Mouse (Mus musculus): Measurements from ENCODE around the gene Esp34. TPM values are rescaled to one million over a fixed set of nuclear protein-coding genes. Genes with fewer than 3 reads are reported as not detected.

The Esp34 gene
- polyA plus RNA-seq (2015; fragmentation: Nextera tagmentation; extraction: Ambion mirVana) = not detected in 2 replicates

- H3K4me2 ChIP-seq (replicated peaks) = no peak within 1 kb of the TSS
- peaks cover 18% of the 10 kb centered on the region; the same call in 1 of the 2 replicates for H3K9me3 ChIP-seq
- H3K27ac ChIP-seq (replicated peaks) = no peak within 1 kb of the TSS
- 90% methylated on average over 1 of the region's 1 CpGs for WGBS
- no peak for ATAC-seq (replicated peaks)
- H3K4me3 ChIP-seq = no peak within 1 kb of the TSS
- no peaks in the 10 kb centered on the region for H3K27me3 ChIP-seq
- no peak within 1 kb of the TSS for H3K9ac ChIP-seq (replicated peaks)
- H3K4me1 ChIP-seq = no peaks in the 10 kb centered on the region
- H3K36me3 ChIP-seq = no peaks in the 10 kb centered on the region
These were observed at the start of gene Esp34 for GRCm38 (mm10) chr17:38553892-38554291. TSS of gene Esp34 (plus strand) at chr17:38554192.

- WGBS = 70% methylated on average over 5 of the region's 5 CpGs
- no peaks in the 10 kb centered on the region for H3K36me3 ChIP-seq
- no peak overlapping the region for H3K4me2 ChIP-seq (replicated peaks)
- no peak overlapping the region for H3K4me3 ChIP-seq
- peaks cover 4% of the 10 kb centered on the region; the same call in 1 of the 2 replicates for H3K9me3 ChIP-seq
- ATAC-seq (replicated peaks) = no peak
- no peak overlapping the region for H3K9ac ChIP-seq (replicated peaks)
- no peak overlapping the region for H3K27ac ChIP-seq (replicated peaks)
- H3K4me1 ChIP-seq = no peaks in the 10 kb centered on the region
- no peaks in the 10 kb centered on the region for H3K27me3 ChIP-seq
These were observed 8.5 kb downstream of the Esp34 start for GRCm38 (mm10) chr17:38562527-38562926.

Other genes with a start within 250 kb of the Esp34 start
- gene Olfr137, start 246.6 kb upstream of the Esp34 start, polyA plus RNA-seq (2015; fragmentation: Nextera tagmentation; extraction: Ambion mirVana) = not detected in 2 replicates
- gene Olfr136, start 224.4 kb upstream of the Esp34 start, polyA plus RNA-seq (2015; fragmentation: Nextera tagmentation; extraction: Ambion mirVana) = not detected in 2 replicates
- gene Esp36, start 134.0 kb upstream of the Esp34 start, polyA plus RNA-seq (2015; fragmentation: Nextera tagmentation; extraction: Ambion mirVana) = not detected in 2 replicates
- not detected in 2 replicates for gene Esp31, start 85.3 kb downstream of the Esp34 start, polyA plus RNA-seq (2015; fragmentation: Nextera tagmentation; extraction: Ambion mirVana)

Measured in forebrain, embryonic 15.5 days (tissue).